Mouse (Mus musculus) adrenal gland, postnatal 0 days (tissue): ENCODE data around the gene Tcp1. TPM values are rescaled to one million over a fixed set of nuclear protein-coding genes. Genes with fewer than 3 reads are reported as not detected.

Experiments
- polyA plus RNA-seq: library from polyadenylated mRNA; unstranded; fragments of >200 nt; fragmentation: Nextera tagmentation; extraction: Ambion mirVana; gene quantifications from 2 replicates; pipeline ENCODE4 v1.2.1, GENCODE M21; 2015

Gene Tcp1
- polyA plus RNA-seq: 206 and 254 TPM in 2 replicates

GRCm38 (mm10) chr17:12915488-12915880, at the start of gene Tcp1:
TSS of gene Tcp1 (plus strand) at chr17:12915701.

DNA sequence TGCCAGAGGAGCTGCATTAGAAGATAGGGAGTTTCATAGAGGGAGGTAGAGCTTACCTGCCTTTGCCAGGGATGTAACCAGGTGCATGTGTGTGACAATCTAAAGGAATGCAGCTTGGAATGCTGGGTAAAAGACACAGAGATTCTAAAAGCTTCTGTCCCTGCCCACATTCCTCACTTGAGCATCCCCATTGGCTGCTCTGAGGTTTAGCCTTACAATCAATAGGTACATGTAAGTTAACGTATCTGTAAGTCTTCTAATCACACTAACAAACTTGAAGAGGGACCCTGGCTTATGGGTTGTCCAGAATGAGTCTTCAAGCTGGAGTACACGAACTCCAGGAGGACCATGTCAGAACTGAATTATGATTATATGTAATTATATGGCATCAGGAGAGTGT, 47.5 kb upstream of the Tcp1 start, which contains the start of gene Mas1:
TSS of gene Mas1 (minus strand) at position 101 of the 400 bp plus-strand sequence.

DNA sequence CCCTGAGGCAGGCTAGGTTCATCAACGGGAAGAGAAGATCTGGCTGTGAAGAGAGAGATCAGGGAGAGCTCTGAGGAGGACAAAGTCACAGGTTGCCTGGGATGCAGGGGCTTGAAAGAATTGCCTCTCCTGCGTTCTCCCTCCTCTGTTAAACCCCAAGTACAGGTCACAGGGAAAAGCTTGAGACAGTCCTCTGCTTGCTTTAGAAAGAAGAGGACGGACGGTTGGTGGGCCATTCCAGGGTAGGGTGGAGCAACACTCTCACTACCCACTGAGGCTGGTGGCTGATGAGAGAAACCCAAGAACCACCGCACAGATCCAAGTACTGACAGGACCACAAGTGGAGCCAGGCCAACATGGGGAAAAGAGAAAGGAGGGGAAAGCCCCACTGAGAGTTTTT, 39.8 kb upstream of the Tcp1 start, which contains the start of gene Mrgprh:
TSS of gene Mrgprh (plus strand) at position 301 of the 400 bp plus-strand sequence.

DNA sequence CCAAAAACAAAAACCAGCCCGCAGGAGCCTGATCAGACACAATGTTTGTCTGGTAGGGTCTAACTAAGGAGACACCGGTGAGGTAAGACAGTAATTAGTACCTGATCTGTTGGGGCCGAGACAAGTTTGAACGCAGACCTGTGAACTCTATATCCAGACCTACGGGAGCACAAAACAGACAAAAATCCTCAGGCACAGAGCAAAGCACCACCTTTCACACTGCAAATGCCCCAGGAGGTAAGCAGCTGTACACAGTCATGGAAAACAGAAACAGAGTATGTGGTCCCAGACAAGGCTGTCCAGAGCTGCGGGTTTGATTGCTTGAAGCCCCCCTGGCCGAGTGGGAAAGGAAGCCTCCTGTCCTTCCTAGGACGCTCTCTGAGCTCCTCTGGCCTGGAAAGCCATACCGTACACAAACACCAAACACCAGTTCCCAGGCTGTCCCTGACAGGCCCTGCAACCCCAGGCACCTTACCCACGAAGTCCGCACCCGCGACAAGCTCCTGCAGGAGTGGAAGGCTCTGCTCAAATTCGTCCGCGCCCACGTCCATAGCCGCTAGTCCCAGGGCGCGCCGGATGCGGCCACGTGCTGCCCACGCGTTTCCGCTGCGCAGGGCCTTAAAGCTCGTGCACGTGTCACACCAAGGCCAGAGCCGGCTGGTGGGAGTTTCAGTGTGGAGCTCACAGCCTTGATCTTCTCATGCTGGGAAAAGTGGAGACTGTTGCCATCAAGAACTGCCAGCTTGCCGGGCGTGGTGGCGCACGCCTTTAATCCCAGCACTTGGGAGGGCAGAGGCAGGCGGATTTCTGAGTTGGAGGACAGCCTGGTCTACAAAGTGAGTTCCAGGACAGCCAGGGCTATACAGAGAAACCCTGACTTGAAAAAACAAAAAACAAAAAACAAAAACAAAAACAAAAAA, 5.9 kb upstream of the Tcp1 start, which contains the start of gene Pnldc1:
TSS of gene Pnldc1 (minus strand) at position 870 of the 920 bp plus-strand sequence.

DNA sequence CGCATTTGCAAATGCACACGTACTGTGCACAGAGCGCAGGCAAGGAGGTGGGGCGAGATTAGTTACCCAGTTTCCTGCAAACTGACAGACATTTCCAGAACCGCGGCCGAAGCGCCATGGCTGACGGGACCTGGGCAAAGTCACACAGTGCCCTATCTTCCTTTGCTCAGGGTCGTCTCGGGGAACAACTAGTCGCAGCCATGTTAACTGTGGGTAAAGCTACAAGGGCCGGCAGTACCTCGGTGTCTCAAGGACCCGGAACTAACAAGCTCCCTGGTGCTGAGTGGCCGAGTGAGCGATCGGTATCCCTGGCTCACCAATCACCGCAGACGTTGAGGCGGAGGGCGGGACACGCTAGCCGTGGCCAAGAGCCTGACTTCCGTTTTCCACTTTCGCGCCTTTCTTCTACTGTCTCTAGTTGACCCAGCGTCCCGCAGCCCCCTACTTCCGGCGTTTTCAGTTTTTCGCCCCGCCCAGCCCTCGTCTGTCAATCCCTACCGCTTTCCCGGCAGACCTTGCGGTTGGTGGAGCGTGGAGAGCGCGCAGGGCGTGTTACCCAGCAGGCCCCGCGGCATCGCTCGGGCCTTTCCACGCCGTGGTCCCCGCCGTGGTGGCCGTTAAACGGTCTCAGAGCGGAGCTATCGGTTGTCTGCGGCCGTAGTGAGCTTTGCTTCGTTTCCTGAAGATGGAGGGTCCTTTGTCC, 531 bp downstream of the Tcp1 start, which contains the start of gene Mrpl18:
TSS of gene Mrpl18 (minus strand) at position 465 of the 703 bp plus-strand sequence.

GRCm38 (mm10) chr17:12940151-12940805, 24.8 kb downstream of the Tcp1 start, which contains the start of gene Acat3:
TSS of gene Acat3 (minus strand) at chr17:12940600.

GRCm38 (mm10) chr17:12960331-12960873, 44.9 kb downstream of the Tcp1 start, which contains the start of gene Acat2:
TSS of gene Acat2 (minus strand) at chr17:12960747.

Other genes starting within 250 kb of the Tcp1 start
- 0.61 and 0.80 TPM in 2 replicates for gene Slc22a1, start 239.9 kb upstream of the Tcp1 start, polyA plus RNA-seq
- gene Igf2r, start 146.0 kb upstream of the Tcp1 start, polyA plus RNA-seq: 10.7 and 13.6 TPM in 2 replicates
- gene Mas1, start 47.6 kb upstream of the Tcp1 start, polyA plus RNA-seq: 0.38 and 0.39 TPM in 2 replicates
- 0.08 TPM in 1 of 2 replicates, not detected in the other for gene Mrgprh, start 39.7 kb upstream of the Tcp1 start, polyA plus RNA-seq
- 0.94 and 1.3 TPM in 2 replicates for gene Pnldc1, start 5.5 kb upstream of the Tcp1 start, polyA plus RNA-seq
- gene Mrpl18, start 644 bp downstream of the Tcp1 start, polyA plus RNA-seq: 117 and 133 TPM in 2 replicates
- 1.7 and 2.8 TPM in 2 replicates for gene Acat3, start 24.9 kb downstream of the Tcp1 start, polyA plus RNA-seq
- 47.5 and 60.0 TPM in 2 replicates for gene Acat2, start 45.0 kb downstream of the Tcp1 start, polyA plus RNA-seq
- gene Wtap, start 78.5 kb downstream of the Tcp1 start, polyA plus RNA-seq: 105 and 108 TPM in 2 replicates
- gene Sod2, start 91.1 kb downstream of the Tcp1 start, polyA plus RNA-seq: 166 and 317 TPM in 2 replicates
- gene Gpr31b, start 136.6 kb downstream of the Tcp1 start, polyA plus RNA-seq: 0.11 TPM in 1 of 2 replicates, not detected in the other
- gene Tcp10b, start 145.4 kb downstream of the Tcp1 start, polyA plus RNA-seq: 0.16 and 0.26 TPM in 2 replicates
- gene Unc93a, start 216.1 kb downstream of the Tcp1 start, polyA plus RNA-seq: 0.08 TPM in 1 of 2 replicates, not detected in the other